Mouse (Mus musculus) intestine, embryonic 16.5 days (tissue): ENCODE data around the gene Gm3448. TPM values are rescaled to one million over a fixed set of nuclear protein-coding genes. Genes with fewer than 3 reads are reported as not detected.
"Not testable (repeated sequence)": the region's sequence is repeated elsewhere in the genome, so short reads cannot be mapped to it uniquely, and the experiment has no call there.

Experiments used
- ATAC-seq: fragments of 200-750 bp; cut with Nextera tagmentation; 2 replicates; pipeline ENCODE4 v1.8.0; 2017; ENCODE audit warnings: moderate TSS enrichment, moderate library complexity
- H3K27ac ChIP-seq: fragments of 300-500 bp; sonication (generic); 2 replicates; pipeline ENCODE4 v1.5.1; 2014; ENCODE audit warnings: mild to moderate bottlenecking, low read length
- H3K27me3 ChIP-seq: fragments of 300-500 bp; sonication (generic); replicated peaks from 2 replicates; pipeline ENCODE4 v1.6.1; 2014; ENCODE audit warnings: low read length, control low read depth, mixed read lengths; ENCODE audit not compliant: control insufficient read depth, insufficient read depth
- H3K36me3 ChIP-seq: fragments of 300-500 bp; sonication (generic); 2 replicates; pipeline ENCODE4 v1.6.1; 2014; ENCODE audit warnings: low read length, control low read depth; ENCODE audit not compliant: control insufficient read depth, insufficient read depth
- H3K4me1 ChIP-seq: fragments of 300-500 bp; sonication (generic); 2 replicates; pipeline ENCODE4 v1.6.1; 2014; ENCODE audit warnings: low read length, control low read depth, mixed read lengths; ENCODE audit not compliant: control insufficient read depth, insufficient read depth
- H3K4me2 ChIP-seq: fragments of 300-500 bp; sonication (generic); 2 replicates; pipeline ENCODE4 v1.6.1; 2014; ENCODE audit warnings: low read depth, low read length, control low read depth
- H3K4me3 ChIP-seq: fragments of 300-500 bp; sonication (generic); 2 replicates; pipeline ENCODE4 v1.5.1; 2014; ENCODE audit warnings: mild to moderate bottlenecking, low read length
- H3K9ac ChIP-seq: fragments of 300-500 bp; sonication (generic); 2 replicates; pipeline ENCODE4 v1.6.1; 2014; ENCODE audit warnings: low read depth, low read length
- H3K9me3 ChIP-seq: fragments of 300-500 bp; sonication (generic); 2 replicates; pipeline ENCODE4 v1.6.1; 2016; ENCODE audit warnings: low read length, control low read depth; ENCODE audit not compliant: control insufficient read depth
- WGBS: fragments of 180-500 bp; shearing (Covaris S2); extraction: QIAGEN DNeasy Blood & Tissue Kit; methylation state at CpG from one replicate; pipeline ENCODE4 v1.1.7; 2014; 5-methylcytosine and 5-hydroxymethylcytosine counted together
- polyA plus RNA-seq: library from polyadenylated mRNA; unstranded; fragments of >200 nt; fragmentation: Nextera tagmentation; extraction: Ambion mirVana; gene quantifications from 2 replicates; pipeline ENCODE4 v1.2.1, GENCODE M21; 2015

Gm3448 gene
- polyA plus RNA-seq, 1 experiment from 2014 or later, result 3.3 TPM

DNA sequence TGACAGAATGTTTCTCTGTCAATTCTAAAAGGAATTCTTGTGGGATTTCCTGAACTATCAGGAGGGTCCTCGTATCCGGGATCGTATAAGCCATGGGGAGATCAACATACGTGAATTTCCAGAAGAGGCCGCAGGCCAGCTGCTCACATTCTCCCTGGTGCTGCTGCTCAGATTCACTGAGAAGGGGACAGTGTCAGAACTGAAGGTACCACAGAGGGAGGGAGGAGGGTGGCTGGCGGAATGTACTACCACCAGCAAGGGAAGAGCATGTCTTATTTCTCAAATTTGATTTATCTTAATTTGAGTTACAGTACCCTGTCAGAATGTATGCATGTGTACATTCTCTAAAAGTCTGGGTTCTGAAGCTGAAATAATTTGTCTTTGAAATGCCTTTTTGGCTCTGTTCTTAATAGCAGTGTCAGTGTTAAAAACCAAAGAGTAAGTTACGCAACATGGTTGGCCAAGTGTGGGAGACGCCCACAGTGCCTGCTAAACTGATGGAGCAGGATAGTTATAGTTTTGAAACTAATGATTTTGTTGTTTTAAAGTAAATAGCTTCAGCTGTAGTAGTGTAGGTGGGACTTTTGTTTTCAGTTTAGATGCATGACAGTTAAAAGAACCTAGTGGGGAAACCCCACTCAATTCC lies 12.0 kb upstream of the Gm3448 start:
- H3K27ac ChIP-seq, H3K9ac ChIP-seq, H3K36me3 ChIP-seq, H3K9me3 ChIP-seq, H3K4me2 ChIP-seq, H3K4me1 ChIP-seq, H3K27me3 ChIP-seq, H3K4me3 ChIP-seq: not testable (repeated sequence)
- 90% methylated on average over 5 of the region's 8 CpGs for WGBS
- peak; percentile 61; the same call in 1 of the 2 replicates for ATAC-seq

DNA sequence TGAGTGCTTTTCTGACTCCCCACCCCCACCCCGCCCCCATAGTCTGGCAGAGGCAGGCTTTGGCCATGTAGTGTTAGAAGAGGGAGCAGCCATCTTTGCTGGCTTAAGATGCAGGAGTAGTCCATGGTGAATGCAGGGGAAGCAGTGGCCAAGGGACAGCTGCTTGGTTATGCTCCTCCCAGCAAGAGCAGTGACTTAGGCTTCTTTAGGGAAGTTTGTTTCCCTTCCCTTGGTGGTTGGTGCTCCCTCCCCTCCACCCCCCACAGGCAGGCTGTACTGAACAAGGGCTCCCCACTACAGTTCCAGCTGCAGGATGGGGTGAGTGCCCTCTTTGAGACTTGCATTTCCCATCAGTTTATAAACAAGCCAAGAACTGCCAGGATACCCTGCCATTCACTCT lies 11.4 kb upstream of the Gm3448 start:
- ATAC-seq, H3K9me3 ChIP-seq, H3K27me3 ChIP-seq, H3K4me3 ChIP-seq, H3K4me1 ChIP-seq, H3K4me2 ChIP-seq, H3K27ac ChIP-seq, H3K36me3 ChIP-seq, H3K9ac ChIP-seq: not testable (repeated sequence)
- 44% methylated on average over 1 of the region's 1 CpGs for WGBS

DNA sequence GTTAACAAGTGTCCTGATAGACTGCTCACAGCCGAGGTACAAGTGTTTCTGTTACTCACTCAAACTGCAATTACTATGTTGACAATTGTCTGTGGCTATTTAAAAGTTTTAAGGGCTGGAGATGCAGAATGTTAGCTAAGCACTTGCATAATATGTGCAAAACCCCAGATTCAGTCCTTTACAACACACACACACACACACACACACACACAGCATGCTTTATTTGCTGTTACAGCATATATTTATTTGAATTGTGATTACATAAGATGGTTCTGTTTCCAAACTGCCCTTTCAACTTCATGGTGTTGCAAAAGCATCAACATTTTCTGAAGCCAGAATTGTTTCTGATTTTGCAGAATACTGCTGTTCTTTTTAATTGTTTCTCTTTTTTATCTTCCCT lies 9.0 kb upstream of the Gm3448 start:
- not testable (repeated sequence) for H3K9me3 ChIP-seq, H3K4me3 ChIP-seq, H3K27me3 ChIP-seq, H3K4me1 ChIP-seq, H3K9ac ChIP-seq, H3K4me2 ChIP-seq, ATAC-seq, H3K27ac ChIP-seq, H3K36me3 ChIP-seq
- WGBS, result no CpG with 5 or more reads among the region's 1 CpGs

DNA sequence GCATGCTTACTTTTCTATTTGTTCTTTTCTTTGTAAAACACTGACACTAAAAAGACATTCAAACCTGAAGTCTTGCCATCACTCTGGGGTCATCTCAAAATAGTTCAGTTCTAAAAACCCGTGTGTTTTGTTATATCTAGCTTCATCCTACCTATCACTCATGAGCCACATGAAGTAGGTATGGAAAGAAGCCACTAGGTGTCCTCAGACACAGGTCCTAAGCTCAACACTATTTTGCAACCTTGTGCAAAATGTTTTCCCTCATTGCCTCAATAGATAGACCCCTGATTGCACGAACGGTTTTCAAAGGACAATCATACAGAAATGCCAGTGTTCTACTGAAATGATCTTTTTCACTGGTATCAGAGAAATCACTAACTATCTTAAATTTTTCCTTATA lies 882 bp downstream of the Gm3448 start:
- H3K36me3 ChIP-seq, H3K27me3 ChIP-seq, H3K9me3 ChIP-seq, H3K4me1 ChIP-seq, H3K9ac ChIP-seq, H3K4me3 ChIP-seq, H3K27ac ChIP-seq, H3K4me2 ChIP-seq: not testable (repeated sequence)
- peak; percentile 41 for ATAC-seq
- no CpG with 5 or more reads among the region's 3 CpGs for WGBS

DNA sequence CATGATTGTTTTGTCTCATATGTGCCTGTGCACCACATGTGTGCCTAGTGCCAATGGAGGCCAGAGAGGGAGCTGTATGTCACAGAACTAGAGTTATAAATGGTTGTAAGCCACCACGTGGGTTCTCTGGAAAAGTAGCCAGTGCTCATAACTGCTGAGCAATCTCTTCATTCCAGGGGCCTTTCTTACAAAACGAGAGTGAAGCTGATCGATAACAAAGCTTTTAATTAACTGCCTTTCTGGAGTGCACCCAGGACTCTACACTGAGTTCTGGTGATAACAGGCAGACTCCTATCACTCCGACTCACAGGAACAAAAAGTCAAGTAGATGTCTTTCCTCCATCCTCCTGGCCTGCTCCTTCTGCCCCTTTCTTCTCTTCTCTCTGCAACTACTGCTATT lies 9.9 kb downstream of the Gm3448 start:
- not testable (repeated sequence) for H3K9ac ChIP-seq, H3K4me2 ChIP-seq, H3K4me3 ChIP-seq, H3K4me1 ChIP-seq, H3K27me3 ChIP-seq, H3K27ac ChIP-seq, H3K36me3 ChIP-seq, H3K9me3 ChIP-seq, ATAC-seq
- no CpG with 5 or more reads among the region's 4 CpGs for WGBS

DNA sequence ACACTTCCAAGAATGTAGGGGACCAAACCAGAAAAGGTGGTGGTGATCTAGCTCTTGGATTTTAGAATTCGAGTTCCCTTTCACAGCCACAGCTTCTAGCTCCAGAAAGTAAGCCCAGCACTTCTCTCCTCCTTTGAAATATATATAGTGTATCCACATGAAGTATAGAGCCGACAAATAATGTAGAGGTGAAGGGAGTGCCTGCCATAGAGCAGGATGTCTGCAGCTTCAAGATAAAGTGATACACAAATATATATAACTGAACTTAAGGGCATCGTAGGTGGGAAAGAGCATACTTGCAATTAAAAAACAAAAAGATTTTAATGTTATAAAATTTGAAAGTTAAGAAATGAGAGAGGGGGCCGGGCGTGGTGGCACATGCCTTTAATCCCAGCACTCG lies 15.8 kb downstream of the Gm3448 start:
- H3K9me3 ChIP-seq, H3K4me2 ChIP-seq, ATAC-seq, H3K4me3 ChIP-seq, H3K27me3 ChIP-seq, H3K27ac ChIP-seq, H3K4me1 ChIP-seq, H3K9ac ChIP-seq, H3K36me3 ChIP-seq: not testable (repeated sequence)
- no CpG with 5 or more reads among the region's 6 CpGs for WGBS

DNA sequence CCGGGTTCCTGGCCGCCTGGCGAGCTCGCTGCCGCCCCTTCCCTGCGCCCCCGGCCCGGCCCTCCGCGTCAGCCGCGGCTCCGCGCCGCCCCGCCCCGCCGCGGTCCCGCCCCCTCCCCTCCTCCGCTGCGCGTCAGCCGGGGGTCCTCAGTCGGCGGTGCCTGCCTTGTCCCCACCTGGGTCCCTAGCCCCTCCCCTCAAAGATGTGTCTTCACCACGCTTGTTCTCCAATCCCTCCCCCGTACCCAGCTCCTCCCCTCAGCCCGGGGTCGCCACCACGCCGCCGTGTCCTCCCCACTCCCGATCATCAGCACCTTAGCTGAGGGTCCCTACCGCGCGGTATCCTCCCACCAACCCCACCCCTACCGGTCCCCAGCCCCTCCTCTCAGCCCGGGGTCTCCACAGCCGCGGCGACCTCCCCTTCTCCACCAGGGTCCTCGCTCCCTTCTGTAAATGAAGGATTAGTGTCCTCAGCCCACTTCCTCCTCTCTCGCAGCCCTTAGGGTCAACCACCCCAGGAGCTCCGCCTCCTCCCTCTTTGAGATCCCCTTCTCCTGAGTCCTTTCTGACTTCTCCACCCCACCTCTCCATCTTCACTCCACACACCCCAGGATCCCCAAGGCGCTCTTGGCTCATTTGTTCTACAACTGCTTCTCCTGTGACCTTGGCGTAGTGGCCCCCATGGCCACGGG lies 16.7 kb downstream of the Gm3448 start:
- H3K27ac ChIP-seq, H3K27me3 ChIP-seq, H3K4me1 ChIP-seq, H3K9me3 ChIP-seq, H3K9ac ChIP-seq, H3K36me3 ChIP-seq, H3K4me2 ChIP-seq, H3K4me3 ChIP-seq: not testable (repeated sequence)
- ATAC-seq, result peak; percentile 80
- no CpG with 5 or more reads among the region's 48 CpGs for whole genome bisulfite sequencing

DNA sequence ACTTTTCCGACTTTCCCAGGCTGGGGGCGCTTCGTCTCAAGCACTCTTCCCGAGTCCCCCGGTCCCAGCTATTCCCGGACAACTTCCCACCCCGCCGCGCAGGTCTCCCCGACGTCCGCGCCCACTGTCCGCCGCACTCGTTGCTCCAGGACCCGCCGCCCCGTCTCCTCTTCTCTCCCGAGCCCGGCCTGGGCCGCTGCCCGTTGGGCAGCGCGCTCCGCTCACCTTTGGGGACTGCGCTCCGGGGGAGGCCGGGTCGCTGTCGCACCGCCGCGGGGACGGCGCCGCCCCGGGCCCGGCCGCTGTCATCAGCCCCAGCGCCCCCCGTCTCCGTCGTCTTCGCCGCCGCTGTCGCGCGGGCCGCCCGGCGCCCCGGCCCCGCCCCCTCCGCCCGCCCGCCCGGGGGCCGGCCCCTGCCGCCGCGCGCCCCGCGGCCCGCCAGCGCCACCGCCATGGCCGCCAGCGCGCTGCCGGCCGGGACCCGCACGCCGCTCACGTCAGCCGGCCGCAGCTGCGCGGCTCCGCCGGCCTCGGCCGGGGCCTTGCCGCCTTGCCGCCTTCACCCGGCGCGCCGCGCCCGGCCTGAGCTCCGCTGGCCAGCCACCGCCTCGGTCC lies 17.4 kb downstream of the Gm3448 start:
- H3K9ac ChIP-seq, H3K27ac ChIP-seq, H3K36me3 ChIP-seq, H3K4me1 ChIP-seq, H3K4me3 ChIP-seq, H3K9me3 ChIP-seq, H3K27me3 ChIP-seq, H3K4me2 ChIP-seq: not testable (repeated sequence)
- peak; percentile 88 for ATAC-seq
- no CpG with 5 or more reads among the region's 97 CpGs for WGBS

DNA sequence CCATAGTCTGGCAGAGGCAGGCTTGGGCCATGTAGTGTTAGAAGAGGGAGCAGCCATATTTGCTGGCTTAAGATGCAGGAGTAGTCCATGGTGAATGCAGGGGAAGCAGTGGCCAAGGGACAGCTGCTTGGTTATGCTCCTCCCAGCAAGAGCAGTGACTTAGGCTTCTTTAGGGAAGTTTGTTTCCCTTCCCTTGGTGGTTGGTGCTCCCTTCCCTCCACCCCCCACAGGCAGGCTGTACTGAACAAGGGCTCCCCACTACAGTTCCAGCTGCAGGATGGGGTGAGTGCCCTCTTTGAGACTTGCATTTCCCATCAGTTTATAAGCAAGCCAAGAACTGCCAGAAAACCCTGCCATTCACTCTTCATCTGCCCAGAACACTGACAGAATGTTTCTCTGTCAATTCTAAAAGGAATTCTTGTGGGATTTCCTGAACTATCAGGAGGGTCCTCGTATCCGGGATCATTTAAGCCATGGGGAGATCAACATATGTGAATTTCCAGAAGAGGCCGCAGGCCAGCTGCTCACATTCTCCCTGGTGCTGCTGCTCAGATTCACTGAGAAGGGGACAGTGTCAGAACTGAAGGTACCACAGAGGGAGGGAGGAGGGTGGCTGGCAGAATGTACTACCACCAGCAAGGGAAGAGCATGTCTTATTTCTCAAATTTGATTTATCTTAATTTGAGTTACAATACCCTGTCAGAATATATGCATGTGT lies 19.7 kb downstream of the Gm3448 start:
- H3K36me3 ChIP-seq, H3K27me3 ChIP-seq, H3K4me3 ChIP-seq, H3K27ac ChIP-seq, H3K9ac ChIP-seq, H3K4me1 ChIP-seq, H3K4me2 ChIP-seq, H3K9me3 ChIP-seq, ATAC-seq: not testable (repeated sequence)
- WGBS, result 88% methylated on average over 3 of the region's 3 CpGs
